Mouse (Mus musculus) MEL-GATA-1-ER (cell line): ENCODE data around the gene Chpf.
A peak's percentile ranks its signal among the peaks of the same experiment; 100 is the strongest.

Experiments used
- DNase-seq: peaks from one replicate; pipeline ENCODE4 v3.0.0-alpha.2; 2012; ENCODE audit warnings: low read depth; ENCODE audit errors: extremely low read depth

Chpf gene

DNA sequence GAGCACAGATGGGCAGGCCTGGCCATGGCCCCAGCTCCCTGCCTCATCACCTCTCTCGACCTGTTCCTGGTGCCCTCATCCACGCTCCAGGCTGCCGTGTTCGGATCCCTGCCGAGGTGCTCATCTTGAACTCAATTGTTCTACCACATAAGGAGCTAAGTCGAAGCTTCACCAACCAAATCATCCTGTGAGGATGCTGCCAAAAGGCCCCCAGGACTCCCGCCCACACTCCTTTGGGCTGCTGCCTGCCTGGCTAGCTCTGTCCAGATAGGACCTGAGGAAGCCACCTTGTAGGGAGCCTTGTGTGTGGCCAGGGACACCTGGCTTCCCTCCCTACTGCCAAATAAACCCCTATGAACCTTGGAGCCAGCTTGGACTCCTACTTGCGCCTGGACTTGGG lies 36.3 kb downstream of the Chpf start:
- DNase-seq, result no peak

DNA sequence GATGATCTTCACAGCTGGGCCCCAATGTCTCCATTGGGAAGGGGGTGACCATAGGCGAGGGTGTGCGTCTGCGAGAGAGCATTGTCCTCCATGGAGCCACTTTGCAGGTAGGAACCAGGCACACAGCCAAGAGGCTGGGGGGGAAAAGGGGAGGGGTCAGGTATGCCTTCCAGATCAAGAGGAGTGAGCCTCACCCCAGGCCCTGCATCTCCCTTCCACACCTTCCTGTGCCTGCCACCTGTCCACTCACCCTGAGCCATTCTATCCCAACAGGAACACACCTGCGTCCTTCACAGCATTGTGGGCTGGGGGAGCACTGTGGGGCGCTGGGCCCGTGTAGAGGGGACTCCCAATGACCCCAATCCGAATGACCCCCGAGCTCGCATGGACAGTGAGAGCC lies 36.9 kb downstream of the Chpf start:
- DNase-seq, result no peak

DNA sequence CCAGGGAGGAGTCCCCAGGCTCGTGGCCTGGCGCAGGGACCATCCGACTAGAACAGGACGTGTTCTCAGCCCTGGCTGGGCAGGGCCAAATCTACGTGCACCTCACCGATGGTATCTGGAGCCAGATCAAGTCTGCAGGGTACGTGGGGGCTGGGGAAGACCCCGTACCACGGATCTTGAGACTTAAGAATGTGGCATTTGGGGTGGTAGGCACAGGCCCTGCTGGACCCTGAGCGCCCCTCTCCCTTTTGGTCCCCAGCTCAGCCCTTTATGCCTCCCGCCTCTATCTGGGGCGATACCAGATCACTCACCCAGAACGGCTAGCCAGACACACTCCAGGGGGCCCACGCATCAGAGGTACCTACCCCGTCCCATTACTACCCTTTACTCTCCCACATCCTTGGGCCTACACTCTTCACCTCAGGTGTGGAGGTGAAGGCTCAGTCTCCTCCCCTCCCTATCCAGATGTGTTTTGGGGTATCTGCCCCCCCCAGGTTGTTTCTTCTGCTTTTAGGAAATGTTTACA lies 37.6 kb downstream of the Chpf start:
- DNase-seq, result no peak

DNA sequence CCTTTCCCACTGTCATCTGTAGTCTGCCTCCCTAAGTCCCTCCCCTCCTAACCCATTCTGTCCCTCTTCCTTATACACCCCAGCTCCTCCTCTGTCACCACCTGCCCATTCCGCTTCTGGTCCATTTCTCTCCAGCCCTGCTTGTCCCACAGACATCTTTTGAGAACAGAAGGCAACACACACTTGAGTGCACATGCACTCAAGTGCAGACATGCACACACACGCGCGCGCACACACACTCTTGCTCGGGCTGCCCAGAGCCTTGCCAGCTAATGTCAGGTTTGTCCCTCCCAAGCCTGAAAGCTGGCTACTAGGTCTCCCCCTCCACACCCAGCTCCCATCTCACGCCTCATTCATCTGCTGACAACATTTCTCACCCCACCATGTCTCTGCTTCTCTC lies 38.4 kb downstream of the Chpf start:
- no peak for DNase-seq

DNA sequence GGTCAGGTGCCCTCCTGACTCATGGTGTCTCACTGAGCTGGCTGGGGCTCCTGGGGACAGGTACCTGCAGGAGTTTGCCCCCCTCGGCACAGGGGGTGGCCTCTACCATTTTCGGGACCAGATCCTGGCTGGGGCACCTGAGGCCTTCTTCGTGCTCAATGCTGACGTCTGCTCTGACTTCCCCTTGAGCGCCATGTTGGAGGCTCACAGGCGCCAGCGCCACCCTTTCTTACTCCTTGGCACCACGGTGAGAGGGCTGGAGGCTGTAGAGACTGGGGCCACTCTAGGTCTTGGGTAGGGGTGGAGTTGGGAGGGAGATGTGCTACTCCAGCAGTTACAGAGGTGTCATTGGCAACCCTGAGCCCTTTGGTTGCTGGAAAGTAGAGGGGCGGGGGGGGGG lies 40.3 kb downstream of the Chpf start:
- DNase-seq, result no peak

DNA sequence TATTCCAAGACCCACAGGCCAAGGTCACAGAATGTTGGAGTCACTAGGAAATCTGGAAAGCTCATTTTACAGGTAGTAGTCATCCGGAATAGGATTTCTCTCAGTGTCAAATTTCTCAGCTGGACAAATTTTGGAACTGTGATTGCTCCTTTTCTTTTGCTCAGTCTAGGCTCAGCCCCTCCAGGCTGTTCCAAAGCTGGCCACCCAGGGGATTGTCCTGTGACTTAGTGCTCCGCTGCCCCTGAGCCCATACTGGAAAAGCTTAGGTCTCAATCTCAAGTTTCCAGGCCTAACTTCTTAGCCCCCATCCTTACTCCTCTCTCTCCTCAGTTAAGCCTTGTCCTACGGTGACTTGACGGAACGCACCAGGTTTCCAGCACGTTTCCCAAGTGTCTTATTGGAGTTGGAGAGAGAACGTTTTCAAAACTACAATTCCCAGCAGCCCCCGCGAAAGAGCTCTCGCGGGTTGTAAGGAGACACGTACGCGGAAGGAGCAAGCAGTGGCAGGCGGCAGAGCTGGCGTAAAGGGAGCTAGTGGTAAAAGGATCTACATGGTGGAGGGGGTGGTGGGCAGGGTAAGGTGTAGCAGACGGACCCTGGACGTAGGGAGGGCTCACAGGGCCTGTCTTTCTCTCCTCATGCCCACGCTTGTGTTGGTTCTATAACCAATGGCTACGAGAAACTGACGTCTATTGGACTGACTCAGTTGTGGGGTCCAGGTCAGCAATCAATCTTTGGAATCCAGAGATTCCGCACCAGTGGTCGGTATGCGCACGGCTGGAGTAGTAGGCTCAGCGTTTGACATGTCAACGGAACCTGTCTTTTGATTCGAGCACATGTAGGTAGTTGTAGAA lies 43.4 kb downstream of the Chpf start, which contains the start of gene Gmppa:
Gene Gmppa (plus strand): TSS at position 456 of the 854 bp plus-strand sequence.
- DNase-seq, result peak; percentile 81

DNA sequence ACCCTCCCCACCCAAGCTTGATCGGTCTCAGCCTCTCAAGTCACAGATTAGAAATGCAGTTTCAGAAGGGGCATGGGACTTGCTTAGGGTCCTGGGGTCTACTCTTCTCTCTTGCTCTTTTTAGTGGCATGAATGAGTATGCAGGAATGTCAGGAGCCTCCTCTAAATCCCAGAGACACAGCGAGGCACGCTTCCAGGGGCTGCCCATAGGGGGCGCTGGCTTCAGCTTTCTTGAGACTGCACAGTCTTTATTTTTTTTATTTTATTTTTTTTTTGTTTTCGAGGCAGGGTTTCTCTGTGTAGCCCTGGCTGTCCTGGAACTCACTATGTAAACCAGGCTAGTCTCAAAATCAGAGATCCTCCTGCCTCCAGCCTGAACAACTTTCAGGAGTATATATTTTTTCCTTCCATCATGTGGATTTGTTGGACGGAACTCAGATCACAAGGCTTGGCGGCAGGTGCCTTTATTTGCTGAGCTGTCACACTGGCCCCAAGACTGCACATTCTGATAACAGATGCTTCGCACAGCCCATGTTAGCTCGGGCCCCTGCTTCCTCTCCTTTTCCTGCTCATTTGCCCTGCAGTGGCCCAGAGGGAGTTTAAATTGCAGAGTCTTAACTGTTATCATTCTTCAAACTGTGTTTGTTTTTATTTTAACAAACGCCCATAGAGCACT lies 53.2 kb downstream of the Chpf start:
- DNase-seq, result no peak
